Mouse (Mus musculus) CH12.LX (cell line): ENCODE results near the gene Psma3.

Source experiments
- CTCF ChIP-seq, 2 experiments: IDR thresholded peaks in 1 of 2; conservative IDR thresholded peaks in 1 of 2; 2 replicates each; pipeline ENCODE4 v1.5.1; 2011 to 2012; ENCODE audit warnings: low read depth in 2 of 2, low read length in 2 of 2, improper control_type of control experiment in 1 of 2, inconsistent platforms in 1 of 2, mild to moderate bottlenecking in 1 of 2, moderate library complexity in 1 of 2
- EP300 ChIP-seq: IDR thresholded peaks from 2 replicates; pipeline ENCODE4 v1.6.1; 2011; ENCODE audit warnings: low read length, improper control_type of control experiment
- MAX ChIP-seq: IDR thresholded peaks from 2 replicates; pipeline ENCODE4 v1.6.1; 2011; ENCODE audit warnings: low read length, improper control_type of control experiment
- POLR2A ChIP-seq: IDR thresholded peaks from 2 replicates; pipeline ENCODE4 v1.6.1; 2011; ENCODE audit warnings: low read depth, mild to moderate bottlenecking, improper control_type of control experiment, low read length

DNA sequence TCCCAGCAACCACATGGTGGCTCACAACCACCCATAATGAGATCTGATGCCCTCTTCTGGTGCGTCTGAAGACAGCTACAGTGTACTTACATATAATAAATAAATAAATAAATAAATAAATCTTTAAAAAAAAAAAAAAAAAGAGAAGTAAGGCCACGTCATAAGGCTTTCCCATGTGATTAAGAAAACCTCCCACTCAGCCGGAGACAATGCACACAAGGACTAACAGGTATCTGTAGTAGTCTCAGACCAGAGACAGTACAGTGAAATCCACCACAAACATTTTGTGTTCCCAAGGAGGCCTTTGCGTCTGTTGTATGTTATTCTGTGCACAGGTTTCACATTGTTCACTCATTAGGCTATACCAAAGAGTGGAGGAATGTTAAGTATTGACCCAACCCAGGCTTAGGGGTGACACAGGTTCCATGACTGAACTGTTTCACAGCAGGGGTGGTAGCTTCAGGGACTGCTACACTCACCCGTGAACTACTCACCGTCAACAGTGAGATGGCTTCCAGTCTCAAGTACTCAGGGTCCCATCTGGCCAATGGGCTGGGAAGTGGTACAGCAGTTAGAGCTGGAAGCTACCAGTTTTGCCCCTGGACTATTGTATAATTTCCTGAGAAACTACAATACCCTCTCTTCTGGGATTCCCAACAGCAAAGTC is 29.5 kb downstream of the Psma3 start:
- TF ChIP-seq POLR2A (no peak), EP300 (no peak), MAX (no peak), CTCF (conservative IDR thresholded peaks at IDR 0.05 in 1 of 2, IDR thresholded peaks at IDR 0.05 in 1 of 2; ENCODE audit: low read depth in 2 of 2, low read length in 2 of 2) (no peak)
